Mouse (Mus musculus): Measurements from ENCODE around the gene Dpysl4. TPM values are rescaled to one million over a fixed set of nuclear protein-coding genes. Genes with fewer than 3 reads are reported as not detected.

Dpysl4 gene
- polyA plus RNA-seq, 1 experiment from 2014 or later: 0.04 TPM

GRCm38 (mm10) chr7:139086195-139087158 lies 676 bp downstream of the Dpysl4 start:
- ATAC-seq: no peak
- Histone ChIP-seq H3K4me1 (ENCODE audit: insufficient read depth) (no peaks in the 10 kb centered on the region), H3K27ac (ENCODE audit: low read depth) (no peak overlapping the region), H3K27me3 (ENCODE audit: insufficient read depth, low read length) (peaks cover 37% of the 10 kb centered on the region), H3K4me2 (ENCODE audit: low read depth, low read length) (peak overlapping the region; percentile 50), H3K9ac (replicated peaks) (no peak overlapping the region), H3K9me3 (ENCODE audit: low read length) (no peaks in the 10 kb centered on the region), H3K36me3 (replicated peaks; ENCODE audit: insufficient read depth, low read length) (no peaks in the 10 kb centered on the region), H3K4me3 (ENCODE audit: low read depth, low read length) (peak overlapping the region; percentile 10; the same call in 1 of the 2 replicates)
- no peak for DNase-seq
- no peak for TF ChIP-seq CTCF (IDR thresholded peaks at IDR 0.05; ENCODE audit: low read depth)
- no peak for TF ChIP-seq EP300 (IDR thresholded peaks at IDR 0.05; ENCODE audit: low read depth)
- WGBS (ENCODE audit: insufficient replicate concordance): 6% methylated on average over 61 of the region's 61 CpGs

GRCm38 (mm10) chr7:139087801-139088200 lies 2.0 kb downstream of the Dpysl4 start:
- no peak overlapping the region for H3K27ac ChIP-seq (ENCODE audit: low read depth)
- no peaks in the 10 kb centered on the region for H3K4me1 ChIP-seq (ENCODE audit: insufficient read depth)
- H3K27me3 ChIP-seq (ENCODE audit: insufficient read depth, low read length): peaks cover 37% of the 10 kb centered on the region
- no peak overlapping the region for H3K9ac ChIP-seq (replicated peaks)
- TF ChIP-seq EP300 (IDR thresholded peaks at IDR 0.05; ENCODE audit: low read depth) (no peak), CTCF (IDR thresholded peaks at IDR 0.05; ENCODE audit: low read depth) (no peak)
- DNase-seq (no peak), ATAC-seq (no peak)
- no peaks in the 10 kb centered on the region for H3K36me3 ChIP-seq (replicated peaks; ENCODE audit: insufficient read depth, low read length)
- H3K4me3 ChIP-seq (ENCODE audit: low read depth, low read length): no peak overlapping the region
- H3K9me3 ChIP-seq (ENCODE audit: low read length): no peaks in the 10 kb centered on the region
- no peak overlapping the region for H3K4me2 ChIP-seq (ENCODE audit: low read depth, low read length)
- WGBS (ENCODE audit: insufficient replicate concordance): 49% methylated on average over 2 of the region's 2 CpGs

- DNase-seq: no peak
- WGBS (ENCODE audit: insufficient replicate concordance): 75% methylated on average over 12 of the region's 12 CpGs
Measured at GRCm38 (mm10) chr7:139089892-139090874, 4.4 kb downstream of the Dpysl4 start.

GRCm38 (mm10) chr7:139091681-139092080 lies 5.9 kb downstream of the Dpysl4 start:
- 80% methylated on average over 9 of the region's 9 CpGs for WGBS (ENCODE audit: insufficient replicate concordance)
- ATAC-seq (no peak), DNase-seq (no peak)
- Histone ChIP-seq H3K27ac (ENCODE audit: low read depth) (no peak overlapping the region), H3K4me1 (ENCODE audit: insufficient read depth) (no peaks in the 10 kb centered on the region), H3K27me3 (ENCODE audit: insufficient read depth, low read length) (peaks cover 12% of the 10 kb centered on the region), H3K4me3 (ENCODE audit: low read depth, low read length) (no peak overlapping the region), H3K36me3 (replicated peaks; ENCODE audit: insufficient read depth, low read length) (no peaks in the 10 kb centered on the region), H3K9me3 (ENCODE audit: low read length) (no peaks in the 10 kb centered on the region), H3K4me2 (ENCODE audit: low read depth, low read length) (no peak overlapping the region), H3K9ac (replicated peaks) (no peak overlapping the region)
- TF ChIP-seq CTCF (IDR thresholded peaks at IDR 0.05; ENCODE audit: low read depth) (no peak), EP300 (IDR thresholded peaks at IDR 0.05; ENCODE audit: low read depth) (no peak)

More at GRCm38 (mm10) chr7:139089892-139090874, 4.4 kb downstream of the Dpysl4 start:
- no peak overlapping the region for H3K9ac ChIP-seq (replicated peaks)
- no peak overlapping the region for H3K27ac ChIP-seq (ENCODE audit: low read depth)
- H3K4me1 ChIP-seq (ENCODE audit: insufficient read depth): no peaks in the 10 kb centered on the region
- no peak for ATAC-seq
- no peaks in the 10 kb centered on the region for H3K9me3 ChIP-seq (ENCODE audit: low read length)
- no peak overlapping the region for H3K4me3 ChIP-seq (ENCODE audit: low read depth, low read length)
- TF ChIP-seq EP300 (IDR thresholded peaks at IDR 0.05; ENCODE audit: low read depth): no peak
- TF ChIP-seq CTCF (IDR thresholded peaks at IDR 0.05; ENCODE audit: low read depth): no peak
- H3K27me3 ChIP-seq (ENCODE audit: insufficient read depth, low read length): peaks cover 27% of the 10 kb centered on the region
- no peaks in the 10 kb centered on the region for H3K36me3 ChIP-seq (replicated peaks; ENCODE audit: insufficient read depth, low read length)
- no peak overlapping the region for H3K4me2 ChIP-seq (ENCODE audit: low read depth, low read length)

- DNase-seq (no peak), ATAC-seq (no peak)
- no peak overlapping the region for H3K27ac ChIP-seq (ENCODE audit: low read depth)
- H3K4me3 ChIP-seq (ENCODE audit: low read depth, low read length): no peak overlapping the region
- TF ChIP-seq CTCF (IDR thresholded peaks at IDR 0.05; ENCODE audit: low read depth) (no peak), EP300 (IDR thresholded peaks at IDR 0.05; ENCODE audit: low read depth) (no peak)
- WGBS (ENCODE audit: insufficient replicate concordance): 90% methylated on average over 5 of the region's 5 CpGs
- no peaks in the 10 kb centered on the region for H3K9me3 ChIP-seq (ENCODE audit: low read length)
- H3K27me3 ChIP-seq (ENCODE audit: insufficient read depth, low read length): peaks cover 2% of the 10 kb centered on the region
- no peaks in the 10 kb centered on the region for H3K4me1 ChIP-seq (ENCODE audit: insufficient read depth)
- H3K4me2 ChIP-seq (ENCODE audit: low read depth, low read length): no peak overlapping the region
- no peak overlapping the region for H3K9ac ChIP-seq (replicated peaks)
- H3K36me3 ChIP-seq (replicated peaks; ENCODE audit: insufficient read depth, low read length): no peaks in the 10 kb centered on the region
Measured at GRCm38 (mm10) chr7:139092676-139093075, 6.9 kb downstream of the Dpysl4 start.

GRCm38 (mm10) chr7:139093124-139093523 lies 7.3 kb downstream of the Dpysl4 start:
- DNase-seq (no peak), ATAC-seq (no peak)
- no peak overlapping the region for H3K27ac ChIP-seq (ENCODE audit: low read depth)
- TF ChIP-seq CTCF (IDR thresholded peaks at IDR 0.05; ENCODE audit: low read depth): no peak
- TF ChIP-seq EP300 (IDR thresholded peaks at IDR 0.05; ENCODE audit: low read depth): no peak
- WGBS (ENCODE audit: insufficient replicate concordance): 78% methylated on average over 5 of the region's 5 CpGs
- no peaks in the 10 kb centered on the region for H3K9me3 ChIP-seq (ENCODE audit: low read length)
- H3K4me2 ChIP-seq (ENCODE audit: low read depth, low read length): no peak overlapping the region
- no peak overlapping the region for H3K4me3 ChIP-seq (ENCODE audit: low read depth, low read length)
- H3K9ac ChIP-seq (replicated peaks): no peak overlapping the region
- H3K4me1 ChIP-seq (ENCODE audit: insufficient read depth): no peaks in the 10 kb centered on the region
- H3K36me3 ChIP-seq (replicated peaks; ENCODE audit: insufficient read depth, low read length): no peaks in the 10 kb centered on the region
- no peaks in the 10 kb centered on the region for H3K27me3 ChIP-seq (ENCODE audit: insufficient read depth, low read length)

All from liver, postnatal 0 days (tissue).